Mouse (Mus musculus) C2C12 (cell line): ENCODE data around the gene Slc24a3. TPM values are rescaled to one million over a fixed set of nuclear protein-coding genes. Genes with fewer than 3 reads are reported as not detected.

Experiments used
- H3K27me3 ChIP-seq: one replicate; pipeline ENCODE4 v1.6.1; 2011; ENCODE audit not compliant: control insufficient read depth, insufficient read depth, insufficient read length
- H3K36me3 ChIP-seq: one replicate; pipeline ENCODE4 v1.6.1; 2011; ENCODE audit not compliant: control insufficient read depth, insufficient read depth
- H3K4me3 ChIP-seq: one replicate; pipeline ENCODE4 v1.5.1; 2011; ENCODE audit warnings: mild to moderate bottlenecking, control low read depth; ENCODE audit not compliant: poor library complexity, insufficient read depth, severe bottlenecking
- H3K79me2 ChIP-seq: one replicate; pipeline ENCODE4 v1.6.1; 2011; ENCODE audit not compliant: control insufficient read depth, insufficient read depth
- H3K79me3 ChIP-seq: one replicate; pipeline ENCODE4 v1.6.1; 2011; ENCODE audit warnings: low read depth, control low read depth
- H3ac ChIP-seq: one replicate; pipeline ENCODE3; 2011; ENCODE audit warnings: low read depth; ENCODE audit not compliant: control insufficient read depth, insufficient read length
- CEBPB ChIP-seq: IDR thresholded peaks from one replicate; pipeline ENCODE4 v1.6.1; 2011; ENCODE audit warnings: low read depth, mild to moderate bottlenecking, control low read depth, moderate library complexity
- CTCF ChIP-seq: IDR thresholded peaks from one replicate; pipeline ENCODE4 v1.5.1; 2011; ENCODE audit not compliant: control insufficient read depth, insufficient read depth, insufficient read length
- FOSL1 ChIP-seq: IDR thresholded peaks from one replicate; pipeline ENCODE4 v1.8.0; 2011; ENCODE audit warnings: mild to moderate bottlenecking, low read length; ENCODE audit not compliant: poor library complexity, insufficient read depth, severe bottlenecking
- MAX ChIP-seq: IDR thresholded peaks from one replicate; pipeline ENCODE4 v1.6.1; 2011; ENCODE audit warnings: mild to moderate bottlenecking, control low read depth
- MYOD1 ChIP-seq: IDR thresholded peaks from one replicate; pipeline ENCODE4 v1.6.1; 2011; ENCODE audit warnings: low read depth; ENCODE audit not compliant: control insufficient read depth, insufficient read length
- MYOG ChIP-seq: IDR thresholded peaks from one replicate; pipeline ENCODE4 v1.6.1; 2011; ENCODE audit not compliant: control insufficient read depth, insufficient read length; ENCODE audit errors: extremely low read depth
- USF1 ChIP-seq: IDR thresholded peaks from one replicate; pipeline ENCODE4 v1.6.1; 2011; ENCODE audit warnings: low read depth, mild to moderate bottlenecking, control low read depth, moderate library complexity
- polyA plus RNA-seq: library from polyadenylated mRNA; unstranded; fragments of >200 nt; fragmentation: generic; extraction: Trizol; gene quantifications from one replicate; pipeline ENCODE4 v1.2.1, GENCODE M21; 2012; ENCODE audit warnings: missing spikeins

Gene Slc24a3
- polyA plus RNA-seq, 1 experiment, result 0.35 TPM

DNA sequence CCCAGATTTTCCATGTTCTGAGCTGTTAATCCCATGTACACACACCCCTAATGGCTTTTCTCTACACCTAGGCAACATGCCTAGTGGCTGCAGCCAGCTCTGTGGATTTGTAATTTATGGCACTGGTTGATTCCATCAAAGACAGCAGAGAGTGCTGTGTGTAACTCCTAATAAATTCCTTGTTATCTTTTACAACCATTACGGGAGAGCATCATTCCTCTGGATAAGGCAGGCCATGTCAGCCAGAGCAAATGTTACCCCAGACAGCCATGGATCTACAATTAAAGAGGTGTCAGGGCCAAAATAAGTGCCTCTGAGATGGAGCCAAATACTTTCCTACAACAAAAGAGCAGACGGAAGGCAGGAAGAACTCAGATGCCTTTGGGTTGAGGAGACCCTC lies 49.0 kb downstream of the Slc24a3 start:
- Histone ChIP-seq H3K36me3 (no peaks in the 10 kb centered on the region), H3K79me3 (no peaks in the 10 kb centered on the region), H3ac (no peak overlapping the region), H3K27me3 (no peaks in the 10 kb centered on the region), H3K4me3 (no peak overlapping the region), H3K79me2 (no peaks in the 10 kb centered on the region)
- no peak for TF ChIP-seq MAX
- no peak for TF ChIP-seq MYOD1
- no peak for TF ChIP-seq CEBPB
- TF ChIP-seq MYOG, result no peak
- TF ChIP-seq USF1, result no peak
- no peak for TF ChIP-seq CTCF
- TF ChIP-seq FOSL1, result no peak

DNA sequence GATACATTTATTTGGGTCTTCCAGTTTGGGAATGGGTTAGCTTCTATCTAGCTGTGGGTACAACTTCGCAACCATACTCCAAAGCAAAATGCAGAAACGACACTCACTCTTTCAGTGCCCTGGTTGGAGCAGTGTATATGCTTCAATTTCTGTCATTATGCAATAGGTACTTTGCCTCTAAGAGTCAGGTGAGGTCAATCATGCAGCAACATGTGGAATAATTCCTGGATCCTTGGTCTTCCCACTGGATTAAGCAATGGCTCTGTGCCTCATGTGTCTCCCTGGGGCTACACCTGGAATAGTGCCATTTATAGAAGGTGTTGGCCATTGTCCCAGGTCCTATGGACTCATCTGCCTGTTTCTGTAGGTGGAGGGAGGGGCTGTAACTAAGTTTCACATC lies 49.9 kb downstream of the Slc24a3 start:
- no peak overlapping the region for H3ac ChIP-seq
- H3K36me3 ChIP-seq, result no peaks in the 10 kb centered on the region
- H3K4me3 ChIP-seq, result no peak overlapping the region
- H3K79me2 ChIP-seq, result no peaks in the 10 kb centered on the region
- H3K79me3 ChIP-seq, result no peaks in the 10 kb centered on the region
- H3K27me3 ChIP-seq, result no peaks in the 10 kb centered on the region
- TF ChIP-seq FOSL1 (no peak), MYOG (no peak), MYOD1 (no peak), CEBPB (no peak), CTCF (no peak), MAX (no peak), USF1 (no peak)

GRCm38 (mm10) chr2:145219246-145219645 lies 51.7 kb downstream of the Slc24a3 start:
- Histone ChIP-seq H3K4me3 (no peak overlapping the region), H3K36me3 (no peaks in the 10 kb centered on the region), H3ac (no peak overlapping the region), H3K27me3 (no peaks in the 10 kb centered on the region), H3K79me2 (no peaks in the 10 kb centered on the region), H3K79me3 (no peaks in the 10 kb centered on the region)
- TF ChIP-seq CEBPB, result no peak
- no peak for TF ChIP-seq CTCF
- no peak for TF ChIP-seq USF1
- no peak for TF ChIP-seq MYOG
- TF ChIP-seq MAX, result no peak
- TF ChIP-seq FOSL1, result no peak
- TF ChIP-seq MYOD1, result no peak

GRCm38 (mm10) chr2:145223646-145224045 lies 56.1 kb downstream of the Slc24a3 start:
- no peaks in the 10 kb centered on the region for H3K79me3 ChIP-seq
- no peak overlapping the region for H3K4me3 ChIP-seq
- H3ac ChIP-seq, result no peak overlapping the region
- no peaks in the 10 kb centered on the region for H3K27me3 ChIP-seq
- H3K79me2 ChIP-seq, result no peaks in the 10 kb centered on the region
- TF ChIP-seq CEBPB (no peak), MYOD1 (no peak), USF1 (no peak), CTCF (no peak), MAX (no peak), MYOG (no peak), FOSL1 (no peak)
- H3K36me3 ChIP-seq, result no peaks in the 10 kb centered on the region

DNA sequence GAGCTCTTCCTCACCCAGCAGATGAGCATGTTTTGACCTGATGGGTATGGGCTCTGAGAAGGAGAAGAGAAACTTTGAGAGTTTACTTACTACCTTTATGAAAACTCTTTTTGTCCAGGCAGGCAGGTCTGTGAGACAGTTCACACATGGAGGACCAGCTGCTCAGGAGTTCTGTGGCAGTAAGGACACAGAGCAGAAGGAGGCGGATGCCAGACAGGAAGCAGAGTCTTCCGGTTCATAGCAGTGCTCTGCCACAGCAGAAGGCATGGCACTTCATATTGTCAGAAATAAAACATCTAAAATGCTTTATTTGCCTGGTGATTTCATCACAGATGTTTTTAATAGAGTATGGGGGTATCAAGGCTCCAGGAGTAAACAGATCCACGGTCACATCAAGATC lies 58.1 kb downstream of the Slc24a3 start:
- Histone ChIP-seq H3K27me3 (no peaks in the 10 kb centered on the region), H3K79me2 (no peaks in the 10 kb centered on the region), H3K4me3 (no peak overlapping the region), H3ac (no peak overlapping the region), H3K36me3 (no peaks in the 10 kb centered on the region), H3K79me3 (no peaks in the 10 kb centered on the region)
- no peak for TF ChIP-seq FOSL1
- TF ChIP-seq MYOG, result no peak
- no peak for TF ChIP-seq MAX
- no peak for TF ChIP-seq CTCF
- TF ChIP-seq MYOD1, result no peak
- TF ChIP-seq USF1, result no peak
- TF ChIP-seq CEBPB, result no peak

DNA sequence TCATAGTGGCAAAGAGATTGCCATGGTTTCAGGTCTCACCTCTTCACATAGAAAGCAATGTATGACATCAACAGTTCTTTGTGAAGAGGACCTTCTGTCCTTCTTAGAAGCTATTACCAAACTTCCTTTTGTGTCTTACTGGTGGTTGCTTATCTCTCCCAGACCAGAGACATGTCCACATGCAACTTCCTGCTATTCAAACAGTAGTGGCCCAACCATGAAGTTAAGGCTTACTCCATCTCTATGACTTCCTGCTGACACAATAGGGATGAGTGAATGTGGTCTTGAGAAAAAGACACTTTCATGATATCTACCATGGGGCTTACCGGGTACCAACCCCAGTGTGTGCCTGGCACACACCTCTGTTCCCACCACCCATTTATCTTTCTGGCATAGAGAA lies 58.5 kb downstream of the Slc24a3 start:
- H3K27me3 ChIP-seq, result no peaks in the 10 kb centered on the region
- H3K79me3 ChIP-seq, result no peaks in the 10 kb centered on the region
- H3K36me3 ChIP-seq, result no peaks in the 10 kb centered on the region
- H3K4me3 ChIP-seq, result no peak overlapping the region
- TF ChIP-seq MYOG, result no peak
- no peak for TF ChIP-seq MAX
- no peak for TF ChIP-seq FOSL1
- no peak for TF ChIP-seq CTCF
- H3ac ChIP-seq, result no peak overlapping the region
- no peaks in the 10 kb centered on the region for H3K79me2 ChIP-seq
